Mouse (Mus musculus) activated CD4-positive, CD25-positive, alpha-beta regulatory T cell, adult 4 months (primary cell): ENCODE results near the gene Dgkb. TPM values are rescaled to one million over a fixed set of nuclear protein-coding genes. Genes with fewer than 3 reads are reported as not detected.

Experiments
- ATAC-seq: one replicate; pipeline ENCODE4 v1.8.0; 2017
- polyA plus RNA-seq, 2 experiments: library from polyadenylated mRNA; unstranded; fragments of 100-300 nt; shearing (Covaris generic); gene quantifications; one replicate each; pipeline ENCODE4 v1.2.1; 2017

Dgkb gene
- polyA plus RNA-seq, result under 1 TPM; 0.28 to 0.34 TPM

- no peak for ATAC-seq
Measured at GRCm38 (mm10) chr12:37817426-37817825, at the start of gene Dgkb. Gene Dgkb, plus strand, starts transcription at chr12:37817726.

- no peak for ATAC-seq
Measured at GRCm38 (mm10) chr12:37769844-37770243, 47.7 kb upstream of the Dgkb start.

GRCm38 (mm10) chr12:37773681-37774357, 43.7 kb upstream of the Dgkb start:
- ATAC-seq, result no peak

GRCm38 (mm10) chr12:37774591-37774990, 42.9 kb upstream of the Dgkb start:
- no peak for ATAC-seq

DNA sequence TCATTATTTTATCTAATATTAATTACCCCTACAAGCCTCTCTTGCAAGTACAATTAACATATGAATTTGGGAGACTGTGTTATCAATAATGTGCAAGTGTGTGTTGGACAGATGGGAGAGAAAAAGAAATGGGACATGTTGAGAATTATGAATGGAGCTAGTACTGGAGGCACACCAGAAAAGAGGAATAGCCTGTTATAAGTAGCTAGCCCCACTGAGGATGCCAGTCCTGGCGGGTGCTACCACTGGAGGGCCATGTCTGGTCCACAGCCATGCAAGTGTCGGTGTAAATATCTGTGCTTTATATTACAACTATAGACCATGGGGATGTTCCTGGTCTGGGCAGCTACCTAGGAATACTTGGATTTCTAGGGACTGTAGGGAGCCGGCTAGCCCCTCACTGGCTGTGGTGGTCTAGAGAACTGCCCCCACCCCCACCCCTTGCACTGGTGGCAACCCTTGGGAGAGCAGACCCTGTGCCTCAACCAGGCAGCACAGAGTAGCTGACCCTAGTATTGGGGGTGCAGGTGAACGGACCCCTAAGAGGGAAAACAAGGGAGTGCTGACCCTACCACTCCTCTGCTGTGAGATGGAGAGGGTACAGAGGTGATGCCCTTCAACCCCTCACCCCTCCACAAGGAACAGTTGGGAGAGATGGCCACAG, 21.1 kb upstream of the Dgkb start:
- no peak for ATAC-seq

GRCm38 (mm10) chr12:37814122-37814521, 3.4 kb upstream of the Dgkb start:
- no peak for ATAC-seq

GRCm38 (mm10) chr12:37821052-37821810, 3.7 kb downstream of the Dgkb start:
- ATAC-seq, result no peak

- no peak for ATAC-seq
Measured at GRCm38 (mm10) chr12:37880042-37881017, 62.8 kb downstream of the Dgkb start.

DNA sequence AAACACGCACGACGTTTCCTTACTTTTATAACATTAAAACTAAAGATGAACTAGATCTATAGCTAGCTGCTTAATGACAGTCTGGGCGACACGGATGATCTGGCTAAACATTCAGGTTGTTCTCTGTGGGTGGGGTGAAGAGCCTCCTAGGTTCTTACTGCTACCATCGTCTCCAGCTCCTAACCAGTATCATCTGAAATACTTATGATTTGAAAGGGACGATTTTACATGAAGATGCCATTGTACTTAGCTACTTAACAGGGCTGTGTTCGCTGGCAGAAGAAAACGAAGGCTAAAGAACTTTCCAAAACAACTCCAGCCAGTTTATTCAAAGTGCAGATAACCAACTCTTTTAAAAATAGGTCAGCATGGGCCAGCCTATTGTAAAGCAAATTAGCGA, 63.9 kb downstream of the Dgkb start:
- no peak for ATAC-seq

- no peak for ATAC-seq
Measured at GRCm38 (mm10) chr12:37882796-37883195, 65.3 kb downstream of the Dgkb start.

DNA sequence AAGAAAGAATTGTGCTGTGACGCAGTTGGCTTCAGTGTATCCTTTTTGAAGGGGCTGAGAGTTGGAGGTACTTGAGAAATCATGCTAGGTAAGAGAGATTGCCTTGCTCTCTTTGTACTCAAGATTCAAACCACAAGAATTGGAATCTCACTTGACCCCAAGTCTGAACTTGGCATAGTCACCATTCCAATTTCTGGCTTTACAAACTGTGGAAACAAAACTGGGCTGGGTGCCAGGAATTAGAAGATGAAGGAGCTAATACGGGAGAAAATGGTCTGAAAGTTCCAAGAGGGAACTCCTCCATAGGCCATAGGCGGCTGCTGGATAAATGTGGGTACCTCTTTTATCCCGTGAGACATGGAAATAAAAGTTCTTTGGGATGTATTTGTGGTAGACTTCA, 66.3 kb downstream of the Dgkb start:
- no peak for ATAC-seq

DNA sequence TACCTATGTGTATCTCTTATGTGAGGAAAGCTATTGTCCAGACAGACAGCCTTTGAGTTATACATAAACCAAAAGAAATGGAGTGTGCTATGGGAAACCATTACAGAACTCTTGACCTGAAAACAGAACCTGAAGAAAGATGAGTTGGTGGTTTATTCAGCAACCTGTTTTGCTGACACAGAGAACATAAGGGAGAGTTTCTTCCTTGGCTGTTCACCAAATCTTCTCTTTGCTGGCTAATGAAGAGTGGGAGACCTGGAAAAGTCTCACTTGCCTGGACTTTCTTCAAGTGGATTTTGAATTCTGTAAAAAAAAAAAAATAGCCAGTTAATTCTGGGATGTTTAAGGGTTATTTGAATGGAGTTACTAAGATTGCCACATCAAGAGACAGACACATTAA, 71.1 kb downstream of the Dgkb start:
- no peak for ATAC-seq

GRCm38 (mm10) chr12:37889431-37889830, 71.9 kb downstream of the Dgkb start:
- no peak for ATAC-seq

DNA sequence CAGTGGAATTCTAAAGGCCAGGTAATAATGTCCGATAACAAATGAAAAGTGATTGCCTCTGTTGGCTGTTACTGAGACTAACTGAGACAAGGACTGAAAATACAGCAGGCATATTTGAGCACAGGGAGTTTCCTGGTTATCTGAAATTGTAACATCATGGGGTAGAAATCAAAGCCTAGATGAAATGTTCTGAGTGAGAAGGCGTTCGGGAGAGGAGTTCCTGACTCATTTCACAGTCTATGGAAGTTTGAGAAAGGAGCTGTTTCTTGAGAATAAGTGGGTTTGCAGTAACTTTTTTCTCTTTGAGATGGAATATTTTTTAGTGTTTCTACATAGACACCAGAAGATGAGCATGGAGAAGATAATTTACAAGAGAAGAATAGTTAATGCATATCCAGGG, 73.8 kb downstream of the Dgkb start:
- ATAC-seq, result no peak

DNA sequence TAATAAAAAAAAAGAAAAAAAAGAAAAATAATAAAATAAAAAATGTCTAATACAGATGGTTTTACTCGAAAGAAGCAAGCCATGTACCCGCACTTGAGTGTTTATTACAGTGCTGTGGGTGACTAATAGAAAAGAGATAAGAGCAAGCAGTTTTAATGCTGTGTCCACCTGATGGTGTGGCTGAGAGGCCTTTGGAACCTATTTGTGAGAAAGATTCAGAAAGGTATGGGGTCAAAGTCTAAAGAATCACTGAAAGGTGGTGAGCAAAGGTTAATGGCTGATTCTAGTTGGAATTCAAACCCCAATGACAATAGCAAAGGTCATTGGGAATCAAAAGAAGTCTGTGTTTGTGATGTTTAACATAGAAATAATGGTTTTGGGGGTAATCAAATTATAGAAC, 124.6 kb downstream of the Dgkb start:
- no peak for ATAC-seq

- no peak for ATAC-seq
Measured at GRCm38 (mm10) chr12:37956193-37956592, 138.7 kb downstream of the Dgkb start.

DNA sequence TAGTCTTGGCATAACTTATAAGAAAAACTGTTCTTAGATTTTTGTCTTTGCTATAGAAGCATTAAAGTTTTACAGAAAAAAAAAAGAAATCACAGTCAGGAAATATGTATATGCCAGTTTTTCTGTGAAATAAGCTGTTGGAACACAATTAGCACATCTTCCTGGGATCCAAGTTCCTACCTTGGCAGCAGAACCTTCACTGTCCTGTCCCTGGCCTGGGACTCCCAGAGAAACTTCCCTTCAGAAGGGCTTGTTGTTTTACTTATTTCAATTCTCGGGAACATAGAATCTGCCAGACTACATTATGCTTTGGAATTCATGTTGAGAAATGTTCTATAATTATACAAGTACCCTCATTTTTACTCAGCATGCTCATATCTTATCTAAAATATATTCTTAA, 154.0 kb downstream of the Dgkb start:
- no peak for ATAC-seq

GRCm38 (mm10) chr12:37978498-37979187, 161.1 kb downstream of the Dgkb start:
- no peak for ATAC-seq

- no peak for ATAC-seq
Measured at GRCm38 (mm10) chr12:37985352-37985751, 167.8 kb downstream of the Dgkb start.

DNA sequence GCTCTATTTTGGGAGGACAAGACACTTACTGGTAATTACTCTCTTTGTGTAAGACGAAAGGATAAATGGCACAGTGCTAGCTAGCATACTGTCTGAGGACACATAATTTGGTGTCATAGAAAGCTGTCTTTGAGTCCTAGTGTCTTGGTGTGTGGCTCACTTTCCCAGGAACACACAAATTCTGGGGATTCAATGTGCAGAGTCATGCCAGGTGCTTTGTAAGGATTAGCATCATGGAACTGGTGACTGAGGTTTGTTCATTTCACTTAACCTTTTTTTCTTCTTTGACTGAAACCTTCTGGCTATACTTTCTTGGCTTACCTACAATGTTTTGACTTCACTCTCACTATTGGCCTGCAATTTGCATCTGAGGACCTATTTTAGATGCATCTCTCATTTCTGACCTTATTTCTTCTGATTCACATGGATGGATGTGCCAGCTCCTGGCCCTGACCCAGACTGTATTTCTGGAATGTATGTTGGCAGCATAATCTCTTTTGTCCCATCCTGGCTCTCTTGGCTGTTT, 170.6 kb downstream of the Dgkb start:
- ATAC-seq, result no peak

GRCm38 (mm10) chr12:37993221-37993620, 175.7 kb downstream of the Dgkb start:
- no peak for ATAC-seq
